Mouse (Mus musculus) liver, embryonic 15.5 days (tissue): ENCODE results near the gene Pmp22. TPM values are rescaled to one million over a fixed set of nuclear protein-coding genes. Genes with fewer than 3 reads are reported as not detected.

Experiments used
- ATAC-seq: fragments of 200-750 bp; cut with Nextera tagmentation; 2 replicates; pipeline ENCODE4 v1.8.0; 2017; ENCODE audit warnings: moderate number of reproducible peaks, mild to moderate bottlenecking, moderate library complexity; ENCODE audit not compliant: insufficient read depth
- H3K27ac ChIP-seq: fragments of 300-500 bp; sonication (generic); replicated peaks from 2 replicates; pipeline ENCODE4 v1.5.1; 2015; ENCODE audit warnings: mild to moderate bottlenecking, inconsistent platforms
- H3K27me3 ChIP-seq: fragments of 300-500 bp; sonication (generic); 2 replicates; pipeline ENCODE4 v1.6.1; 2015; ENCODE audit warnings: mild to moderate bottlenecking, inconsistent platforms
- H3K36me3 ChIP-seq: fragments of 300-500 bp; sonication (generic); replicated peaks from 2 replicates; pipeline ENCODE4 v1.6.1; 2015; ENCODE audit warnings: moderate library complexity, mild to moderate bottlenecking, inconsistent platforms
- H3K4me1 ChIP-seq: fragments of 300-500 bp; sonication (generic); replicated peaks from 2 replicates; pipeline ENCODE4 v1.6.1; 2015; ENCODE audit warnings: inconsistent platforms
- H3K4me2 ChIP-seq: fragments of 300-500 bp; sonication (generic); 2 replicates; pipeline ENCODE4 v1.6.1; 2015; ENCODE audit warnings: moderate library complexity, mild to moderate bottlenecking, inconsistent platforms
- H3K4me3 ChIP-seq: fragments of 300-500 bp; sonication (generic); replicated peaks from 2 replicates; pipeline ENCODE4 v1.5.1; 2015; ENCODE audit warnings: mild to moderate bottlenecking, inconsistent platforms
- H3K9ac ChIP-seq: fragments of 300-500 bp; sonication (generic); 2 replicates; pipeline ENCODE4 v1.6.1; 2015; ENCODE audit warnings: moderate library complexity, mild to moderate bottlenecking, inconsistent platforms
- H3K9me3 ChIP-seq: fragments of 300-500 bp; sonication (generic); replicated peaks from 2 replicates; pipeline ENCODE4 v1.6.1; 2016; ENCODE audit warnings: inconsistent platforms
- WGBS: fragments of 180-500 bp; shearing (Covaris S2); methylation state at CpG from one replicate; pipeline ENCODE4 v1.1.7; 2015; ENCODE audit warnings: mixed read lengths; ENCODE audit not compliant: insufficient replicate concordance; 5-methylcytosine and 5-hydroxymethylcytosine counted together
- polyA plus RNA-seq: library from polyadenylated mRNA; unstranded; fragments of >200 nt; fragmentation: Nextera tagmentation; extraction: Ambion mirVana; gene quantifications from 2 replicates; pipeline ENCODE4 v1.2.1, GENCODE M21; 2015

The Pmp22 gene
- polyA plus RNA-seq, 1 experiment from 2014 or later, result 18.8 TPM

GRCm38 (mm10) chr11:63127513-63127912, 1.3 kb upstream of the Pmp22 start:
- WGBS, result 56% methylated on average over 4 of the region's 4 CpGs
- Histone ChIP-seq H3K36me3 (no peaks in the 10 kb centered on the region), H3K27me3 (peaks cover 48% of the 10 kb centered on the region), H3K27ac (no peak overlapping the region), H3K9ac (no peak overlapping the region), H3K9me3 (no peaks in the 10 kb centered on the region), H3K4me2 (no peak overlapping the region), H3K4me1 (0 out of 2 replicates have a peak, but pooled peaks cover 6% of the 10 kb centered on the region), H3K4me3 (no peak overlapping the region)
- ATAC-seq, result no peak

- Histone ChIP-seq H3K27me3 (peaks cover 67% of the 10 kb centered on the region), H3K27ac (no peak overlapping the region), H3K9me3 (no peaks in the 10 kb centered on the region), H3K4me1 (0 out of 2 replicates have a peak, but pooled peaks cover 6% of the 10 kb centered on the region), H3K4me3 (no peak overlapping the region), H3K9ac (no peak overlapping the region), H3K4me2 (no peak overlapping the region), H3K36me3 (no peaks in the 10 kb centered on the region)
- ATAC-seq, result no peak
- WGBS, result 17% methylated on average over 9 of the region's 9 CpGs
Observed at GRCm38 (mm10) chr11:63129375-63129774, 593 bp downstream of the Pmp22 start.

- Histone ChIP-seq H3K4me2 (no peak overlapping the region), H3K9ac (no peak overlapping the region), H3K36me3 (no peaks in the 10 kb centered on the region), H3K4me3 (no peak overlapping the region), H3K27ac (no peak overlapping the region), H3K4me1 (0 out of 2 replicates have a peak, but pooled peaks cover 6% of the 10 kb centered on the region), H3K27me3 (peaks cover 72% of the 10 kb centered on the region), H3K9me3 (no peaks in the 10 kb centered on the region)
- ATAC-seq, result no peak
- 35% methylated on average over 12 of the region's 12 CpGs for whole genome bisulfite sequencing
Observed at GRCm38 (mm10) chr11:63129840-63130239, 1.1 kb downstream of the Pmp22 start.

DNA sequence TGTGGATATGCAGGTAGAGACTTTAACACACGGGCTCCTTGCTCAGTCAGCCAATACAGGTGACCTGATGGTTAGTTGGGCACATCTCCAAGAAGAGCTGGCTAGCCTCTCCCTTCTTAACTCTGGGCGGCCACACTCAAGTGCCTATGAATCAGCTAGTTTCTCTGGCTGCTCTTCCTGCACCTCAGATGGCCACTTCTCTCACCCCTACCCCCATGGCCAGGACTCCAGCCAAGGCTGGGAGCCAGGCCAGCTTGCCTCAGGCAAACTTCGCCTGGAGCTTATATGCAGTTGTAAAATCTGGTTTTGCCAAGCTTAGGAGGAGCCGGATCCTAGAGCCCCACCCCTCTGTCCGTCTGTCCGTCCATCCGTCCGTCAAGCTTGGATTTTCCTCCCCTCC, 1.7 kb downstream of the Pmp22 start:
- WGBS, result 47% methylated on average over 8 of the region's 8 CpGs
- H3K4me2 ChIP-seq, result 0 out of 2 replicates have a peak overlapping the region, but pooled peaks have one; percentile 46
- peaks cover 76% of the 10 kb centered on the region for H3K27me3 ChIP-seq
- no peaks in the 10 kb centered on the region for H3K36me3 ChIP-seq
- no peak overlapping the region; the same call in 1 of the 2 replicates for H3K4me3 ChIP-seq
- H3K9ac ChIP-seq, result no peak overlapping the region
- no peak for ATAC-seq
- H3K4me1 ChIP-seq, result 0 out of 2 replicates have a peak, but pooled peaks cover 6% of the 10 kb centered on the region
- no peaks in the 10 kb centered on the region for H3K9me3 ChIP-seq
- no peak overlapping the region; the same call in 1 of the 2 replicates for H3K27ac ChIP-seq

GRCm38 (mm10) chr11:63131001-63131692, 2.4 kb downstream of the Pmp22 start:
- 5% methylated on average over 33 of the region's 33 CpGs for WGBS
- no peaks in the 10 kb centered on the region for H3K36me3 ChIP-seq
- H3K27me3 ChIP-seq, result peaks cover 76% of the 10 kb centered on the region
- 0 out of 2 replicates have a peak, but pooled peaks cover 6% of the 10 kb centered on the region for H3K4me1 ChIP-seq
- peak overlapping the region; percentile 46 for H3K4me2 ChIP-seq
- no peaks in the 10 kb centered on the region for H3K9me3 ChIP-seq
- H3K4me3 ChIP-seq, result peak overlapping the region; percentile 43
- no peak overlapping the region; the same call in 1 of the 2 replicates for H3K27ac ChIP-seq
- no peak for ATAC-seq
- H3K9ac ChIP-seq, result no peak overlapping the region

GRCm38 (mm10) chr11:63131693-63132040, 2.9 kb downstream of the Pmp22 start:
- Histone ChIP-seq H3K27ac (no peak overlapping the region), H3K4me3 (peak overlapping the region; percentile 43), H3K9ac (no peak overlapping the region), H3K27me3 (peaks cover 76% of the 10 kb centered on the region), H3K4me1 (0 out of 2 replicates have a peak, but pooled peaks cover 6% of the 10 kb centered on the region), H3K9me3 (no peaks in the 10 kb centered on the region), H3K4me2 (peak overlapping the region; percentile 46), H3K36me3 (no peaks in the 10 kb centered on the region)
- no peak for ATAC-seq
- WGBS, result 4% methylated on average over 11 of the region's 11 CpGs

DNA sequence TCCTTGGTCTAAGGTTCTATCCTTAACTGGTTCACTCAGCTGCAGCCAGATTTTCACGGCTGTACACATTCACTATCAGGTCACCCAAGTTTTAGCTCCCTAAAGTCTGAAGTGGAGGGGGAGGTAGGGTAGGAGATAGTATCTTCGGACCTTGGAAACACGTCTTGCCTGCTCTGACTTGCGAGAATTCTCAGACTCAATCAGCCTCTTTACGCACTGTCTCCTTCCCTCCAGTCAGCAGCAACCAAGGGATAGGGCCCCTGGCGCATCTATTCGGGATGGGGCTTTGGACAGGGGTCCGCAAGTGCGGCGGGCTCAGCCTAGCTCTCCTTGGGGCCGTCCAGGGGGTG, 3.3 kb downstream of the Pmp22 start:
- WGBS, result 3% methylated on average over 11 of the region's 11 CpGs
- peak overlapping the region; percentile 43 for H3K4me3 ChIP-seq
- peak overlapping the region; percentile 38 for H3K27ac ChIP-seq
- H3K27me3 ChIP-seq, result peaks cover 76% of the 10 kb centered on the region
- H3K9ac ChIP-seq, result no peak overlapping the region
- H3K4me1 ChIP-seq, result 0 out of 2 replicates have a peak, but pooled peaks cover 6% of the 10 kb centered on the region
- no peaks in the 10 kb centered on the region for H3K36me3 ChIP-seq
- no peak for ATAC-seq
- H3K9me3 ChIP-seq, result no peaks in the 10 kb centered on the region
- peak overlapping the region; percentile 55 for H3K4me2 ChIP-seq

- H3K27me3 ChIP-seq, result peaks cover 74% of the 10 kb centered on the region
- H3K9me3 ChIP-seq, result no peaks in the 10 kb centered on the region
- H3K9ac ChIP-seq, result no peak overlapping the region
- 2% methylated on average over 66 of the region's 66 CpGs for WGBS
- no peaks in the 10 kb centered on the region for H3K36me3 ChIP-seq
- peak overlapping the region; percentile 55 for H3K4me2 ChIP-seq
- ATAC-seq, result peak; percentile 65
- peak overlapping the region; percentile 43 for H3K4me3 ChIP-seq
- 0 out of 2 replicates have a peak, but pooled peaks cover 6% of the 10 kb centered on the region for H3K4me1 ChIP-seq
- peak overlapping the region; percentile 38 for H3K27ac ChIP-seq
Observed at GRCm38 (mm10) chr11:63132501-63133435, 4.0 kb downstream of the Pmp22 start.

DNA sequence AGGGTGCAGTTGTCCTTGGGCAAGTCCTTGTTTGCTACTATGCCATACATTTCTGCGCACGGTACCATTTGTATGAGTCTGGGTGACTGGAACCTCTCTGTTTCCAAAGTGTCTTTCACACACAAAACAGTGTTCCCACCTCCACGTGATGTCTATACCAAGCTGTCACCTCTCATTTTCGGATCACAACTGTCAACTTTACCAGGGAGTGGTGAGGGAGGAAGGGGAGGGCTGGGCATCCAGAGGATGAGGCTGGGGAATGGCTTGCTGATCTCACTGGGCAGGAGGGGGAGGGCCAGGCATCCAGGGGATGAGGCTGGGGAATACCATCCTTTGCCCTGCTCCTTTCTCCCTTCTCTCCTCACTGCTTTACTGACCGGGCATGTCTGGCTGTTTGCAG, 5.2 kb downstream of the Pmp22 start:
- peaks cover 63% of the 10 kb centered on the region for H3K27me3 ChIP-seq
- 47% methylated on average over 5 of the region's 5 CpGs for whole genome bisulfite sequencing
- 0 out of 2 replicates have a peak, but pooled peaks cover 6% of the 10 kb centered on the region for H3K4me1 ChIP-seq
- no peak overlapping the region for H3K9ac ChIP-seq
- no peak for ATAC-seq
- H3K4me2 ChIP-seq, result no peak overlapping the region
- H3K4me3 ChIP-seq, result no peak overlapping the region
- no peak overlapping the region for H3K27ac ChIP-seq
- H3K36me3 ChIP-seq, result no peaks in the 10 kb centered on the region
- no peaks in the 10 kb centered on the region for H3K9me3 ChIP-seq

DNA sequence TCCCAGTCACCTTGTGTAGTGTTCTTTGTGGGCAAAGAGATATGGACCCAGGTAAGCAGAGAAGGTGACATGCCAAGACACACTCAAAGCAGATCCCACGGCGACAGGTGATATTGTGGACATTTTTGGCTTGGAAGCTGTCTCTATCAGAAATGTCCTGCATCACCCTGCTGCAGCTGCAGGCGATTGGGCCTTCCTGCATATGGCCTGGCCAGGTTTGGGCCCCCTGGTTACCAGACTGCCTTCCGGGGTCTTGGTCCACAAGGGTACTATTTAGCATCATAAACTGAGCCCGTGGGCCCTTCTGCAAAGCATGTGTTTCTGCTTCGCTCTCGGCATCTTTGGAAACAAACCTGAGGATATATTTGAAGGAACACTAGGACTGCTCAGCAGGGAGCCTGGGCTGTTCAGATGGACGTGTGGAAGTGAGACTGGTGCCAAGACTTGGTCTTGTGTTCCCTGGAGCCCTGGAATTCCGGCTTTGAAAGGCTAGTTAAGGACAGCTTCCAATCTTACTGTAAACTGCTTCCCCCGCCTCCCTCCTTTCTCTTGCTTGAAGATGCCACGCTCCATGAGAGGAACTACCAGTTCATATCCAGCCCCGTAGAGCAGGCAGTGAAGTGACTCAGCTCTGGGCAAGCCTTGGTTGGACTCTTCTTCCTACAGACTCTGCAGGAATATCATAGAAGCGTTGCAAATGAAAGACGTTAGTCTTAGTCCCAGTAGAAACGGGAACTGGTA, 6.1 kb downstream of the Pmp22 start:
- H3K36me3 ChIP-seq, result no peaks in the 10 kb centered on the region
- peaks cover 54% of the 10 kb centered on the region for H3K27me3 ChIP-seq
- WGBS, result 53% methylated on average over 15 of the region's 15 CpGs
- no peak overlapping the region for H3K27ac ChIP-seq
- no peak overlapping the region for H3K4me2 ChIP-seq
- no peak for ATAC-seq
- H3K4me3 ChIP-seq, result no peak overlapping the region
- H3K9me3 ChIP-seq, result no peaks in the 10 kb centered on the region
- 0 out of 2 replicates have a peak, but pooled peaks cover 6% of the 10 kb centered on the region for H3K4me1 ChIP-seq
- H3K9ac ChIP-seq, result no peak overlapping the region
